Mouse (Mus musculus): Measurements from ENCODE around the gene Aipl1. TPM values are rescaled to one million over a fixed set of nuclear protein-coding genes. Genes with fewer than 3 reads are reported as not detected.

The Aipl1 gene
- polyA plus RNA-seq, 2 experiments, result 0.11 TPM

DNA sequence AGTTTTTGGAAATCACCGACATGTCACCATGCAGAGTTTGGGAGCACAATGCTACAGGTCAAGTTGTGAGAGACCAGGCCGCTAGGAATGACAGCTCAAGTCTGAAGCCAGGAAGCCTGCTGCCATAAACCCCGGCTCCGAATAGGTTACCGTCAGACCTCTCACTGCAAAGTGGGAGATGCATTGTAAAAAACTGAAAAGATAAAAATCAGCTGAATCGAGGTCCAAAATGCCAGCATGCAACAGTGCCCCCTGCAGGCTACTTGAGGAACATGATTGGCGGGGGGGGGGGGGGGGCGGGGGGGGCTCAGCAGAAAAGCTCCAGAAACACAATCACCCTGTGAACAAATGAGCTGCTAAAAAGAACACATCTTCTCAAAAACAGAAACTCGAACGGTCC, 13.7 kb downstream of the Aipl1 start:
- Histone ChIP-seq H3K36me3 (replicated peaks; ENCODE audit: control insufficient read depth, insufficient read depth, low read depth) (no peaks in the 10 kb centered on the region), H3K9ac (replicated peaks) (no peak overlapping the region), H3K9me3 (ENCODE audit: control insufficient read depth, low read length) (no peaks in the 10 kb centered on the region), H3K27me3 (ENCODE audit: control insufficient read depth, insufficient read depth, low read length) (no peaks in the 10 kb centered on the region), H3K27ac (no peak overlapping the region), H3K4me1 (replicated peaks; ENCODE audit: control insufficient read depth in 2 of 2, insufficient read depth in 2 of 2, low read length in 1 of 2) (peaks cover 0 to 8% of the 10 kb centered on the region in 2 experiments; a peak in 2 of 4 replicates), H3K4me2 (ENCODE audit: low read depth) (no peak overlapping the region), H3K4me3 (ENCODE audit: insufficient read depth in 1 of 2, low read depth in 2 of 2, low read length in 2 of 2) (no peak overlapping the region)
- DNase-seq (ENCODE audit: low read depth in 3 of 3, low spot score in 3 of 3) (no peak), ATAC-seq (ENCODE audit: insufficient read depth) (no peak)
- TF ChIP-seq CTCF (IDR thresholded peaks at IDR 0.05; ENCODE audit: low read depth) (peak; percentile 47), EP300 (IDR thresholded peaks at IDR 0.05; ENCODE audit: low read depth) (no peak)
- WGBS (ENCODE audit: insufficient replicate concordance), result 31% methylated on average over 9 of the region's 10 CpGs

DNA sequence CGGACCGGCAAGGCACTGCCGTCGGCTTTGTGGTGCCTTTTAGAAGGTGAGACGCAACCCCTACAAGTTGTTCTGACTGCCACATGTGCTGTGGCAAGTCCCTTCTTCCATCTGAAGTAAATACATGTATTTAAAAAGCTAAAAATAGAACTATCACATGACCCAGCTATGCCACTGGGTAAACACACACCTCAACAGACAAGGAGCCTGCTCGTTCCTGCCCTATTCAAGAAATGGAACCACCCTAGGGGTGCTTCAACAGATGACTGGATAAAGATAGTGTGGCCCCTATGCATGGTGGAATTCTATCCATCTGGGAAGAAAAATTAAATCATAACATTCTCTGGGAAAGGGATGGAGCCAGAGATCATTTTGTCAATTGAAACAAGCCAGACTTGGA, 14.5 kb downstream of the Aipl1 start:
- no peaks in the 10 kb centered on the region for H3K9me3 ChIP-seq (ENCODE audit: control insufficient read depth, low read length)
- no peak overlapping the region for H3K4me3 ChIP-seq (ENCODE audit: insufficient read depth in 1 of 2, low read depth in 2 of 2, low read length in 2 of 2)
- DNase-seq (ENCODE audit: low read depth in 3 of 3, low spot score in 3 of 3) (no peak), ATAC-seq (ENCODE audit: insufficient read depth) (no peak)
- TF ChIP-seq EP300 (IDR thresholded peaks at IDR 0.05; ENCODE audit: low read depth) (no peak), CTCF (IDR thresholded peaks at IDR 0.05; ENCODE audit: low read depth) (no peak)
- 61% methylated on average over 6 of the region's 6 CpGs for WGBS (ENCODE audit: insufficient replicate concordance)
- no peak overlapping the region for H3K9ac ChIP-seq (replicated peaks)
- H3K27ac ChIP-seq, result no peak overlapping the region
- peaks cover 0 to 8% of the 10 kb centered on the region in 2 experiments; a peak in 2 of 4 replicates for H3K4me1 ChIP-seq (replicated peaks; ENCODE audit: control insufficient read depth in 2 of 2, insufficient read depth in 2 of 2, low read length in 1 of 2)
- no peak overlapping the region for H3K4me2 ChIP-seq (ENCODE audit: low read depth)
- no peaks in the 10 kb centered on the region for H3K36me3 ChIP-seq (replicated peaks; ENCODE audit: control insufficient read depth, insufficient read depth, low read depth)
- no peaks in the 10 kb centered on the region for H3K27me3 ChIP-seq (ENCODE audit: control insufficient read depth, insufficient read depth, low read length)

- DNase-seq (ENCODE audit: low read depth in 3 of 3, low spot score in 3 of 3), result no peak
- WGBS (ENCODE audit: insufficient replicate concordance), result 13% methylated on average over 4 of the region's 4 CpGs
- Histone ChIP-seq H3K4me3 (ENCODE audit: insufficient read depth in 1 of 2, low read depth in 2 of 2, low read length in 2 of 2) (no peak overlapping the region), H3K9me3 (ENCODE audit: control insufficient read depth, low read length) (no peaks in the 10 kb centered on the region), H3K27ac (no peak overlapping the region), H3K4me1 (replicated peaks; ENCODE audit: control insufficient read depth in 2 of 2, insufficient read depth in 2 of 2, low read length in 1 of 2) (peaks cover 0 to 8% of the 10 kb centered on the region in 2 experiments; a peak in 2 of 4 replicates), H3K4me2 (ENCODE audit: low read depth) (no peak overlapping the region), H3K27me3 (ENCODE audit: control insufficient read depth, insufficient read depth, low read length) (no peaks in the 10 kb centered on the region), H3K36me3 (replicated peaks; ENCODE audit: control insufficient read depth, insufficient read depth, low read depth) (no peaks in the 10 kb centered on the region), H3K9ac (replicated peaks) (no peak overlapping the region)
- TF ChIP-seq EP300 (IDR thresholded peaks at IDR 0.05; ENCODE audit: low read depth) (no peak; the same call in 1 of the 2 replicates), CTCF (IDR thresholded peaks at IDR 0.05; ENCODE audit: low read depth) (no peak)
- peak; percentile 69 for ATAC-seq (ENCODE audit: insufficient read depth)
These were observed 16.3 kb downstream of the Aipl1 start for GRCm38 (mm10) chr11:72021015-72021414.

DNA sequence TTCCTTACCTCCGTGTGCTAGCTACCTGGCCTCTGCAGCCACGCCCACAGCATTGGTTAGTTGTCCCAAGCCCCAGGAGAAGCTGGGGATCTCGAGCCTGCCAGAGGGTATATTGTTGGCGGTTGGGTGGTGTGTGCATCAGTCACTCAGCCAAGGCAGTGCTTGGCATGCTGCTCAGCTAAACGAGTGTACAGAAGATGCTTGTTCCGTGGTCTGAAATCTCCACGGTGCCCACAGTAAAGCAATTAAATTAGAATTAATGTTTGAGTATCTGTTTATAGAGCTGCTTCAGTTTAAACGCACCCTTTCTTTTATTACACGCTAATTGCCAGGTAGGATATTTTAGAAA, 20.1 kb downstream of the Aipl1 start:
- no peaks in the 10 kb centered on the region for H3K9me3 ChIP-seq (ENCODE audit: control insufficient read depth, low read length)
- WGBS (ENCODE audit: insufficient replicate concordance), result 59% methylated on average over 9 of the region's 9 CpGs
- no peak for DNase-seq (ENCODE audit: low read depth in 3 of 3, low spot score in 3 of 3)

GRCm38 (mm10) chr11:72016518-72017252, 20.6 kb downstream of the Aipl1 start:
- Histone ChIP-seq H3K36me3 (replicated peaks; ENCODE audit: control insufficient read depth, insufficient read depth, low read depth) (no peaks in the 10 kb centered on the region), H3K4me2 (ENCODE audit: low read depth) (no peak overlapping the region), H3K27ac (no peak overlapping the region), H3K4me1 (replicated peaks; ENCODE audit: control insufficient read depth in 2 of 2, insufficient read depth in 2 of 2, low read length in 1 of 2) (peaks cover 0 to 8% of the 10 kb centered on the region in 2 experiments; a peak in 2 of 4 replicates), H3K9ac (replicated peaks) (no peak overlapping the region), H3K4me3 (ENCODE audit: insufficient read depth in 1 of 2, low read depth in 2 of 2, low read length in 2 of 2) (no peak overlapping the region), H3K9me3 (ENCODE audit: control insufficient read depth, low read length) (no peaks in the 10 kb centered on the region), H3K27me3 (ENCODE audit: control insufficient read depth, insufficient read depth, low read length) (no peaks in the 10 kb centered on the region)
- 0 out of 2 replicates have a peak, but pooled peaks have one; percentile 21 for TF ChIP-seq CTCF (IDR thresholded peaks at IDR 0.05; ENCODE audit: low read depth)
- TF ChIP-seq EP300 (IDR thresholded peaks at IDR 0.05; ENCODE audit: low read depth), result no peak
- WGBS (ENCODE audit: insufficient replicate concordance), result 56% methylated on average over 13 of the region's 13 CpGs
- DNase-seq (ENCODE audit: low read depth in 3 of 3, low spot score in 3 of 3) (no peak), ATAC-seq (ENCODE audit: insufficient read depth) (no peak)

More for the DNA sequence above, 20.1 kb downstream of the Aipl1 start:
- peaks cover 0 to 8% of the 10 kb centered on the region in 2 experiments; a peak in 2 of 4 replicates for H3K4me1 ChIP-seq (replicated peaks; ENCODE audit: control insufficient read depth in 2 of 2, insufficient read depth in 2 of 2, low read length in 1 of 2)
- no peak overlapping the region for H3K9ac ChIP-seq (replicated peaks)
- no peak overlapping the region for H3K4me3 ChIP-seq (ENCODE audit: insufficient read depth in 1 of 2, low read depth in 2 of 2, low read length in 2 of 2)
- no peaks in the 10 kb centered on the region for H3K36me3 ChIP-seq (replicated peaks; ENCODE audit: control insufficient read depth, insufficient read depth, low read depth)
- H3K27me3 ChIP-seq (ENCODE audit: control insufficient read depth, insufficient read depth, low read length), result no peaks in the 10 kb centered on the region
- H3K4me2 ChIP-seq (ENCODE audit: low read depth), result no peak overlapping the region
- no peak for ATAC-seq (ENCODE audit: insufficient read depth)
- no peak for TF ChIP-seq EP300 (IDR thresholded peaks at IDR 0.05; ENCODE audit: low read depth)
- no peak for TF ChIP-seq CTCF (IDR thresholded peaks at IDR 0.05; ENCODE audit: low read depth)
- no peak overlapping the region for H3K27ac ChIP-seq
